Mouse (Mus musculus) brain, embryonic 14.5 days (tissue): Measurements from ENCODE around the gene Brdt. TPM values are rescaled to one million over a fixed set of nuclear protein-coding genes. Genes with fewer than 3 reads are reported as not detected.

Experiments
- DNase-seq: peaks from one replicate; pipeline ENCODE4 v3.0.0-alpha.2; 2011; ENCODE audit warnings: low read depth
- CTCF ChIP-seq: fragments of 200-500 bp; IDR thresholded peaks from 2 replicates; pipeline ENCODE4 v1.5.1; 2012; ENCODE audit warnings: inconsistent platforms, mild to moderate bottlenecking, moderate library complexity, borderline replicate concordance; ENCODE audit not compliant: insufficient read depth, insufficient read length; ENCODE audit errors: extremely low read depth
- POLR2A ChIP-seq: fragments of 200-500 bp; IDR thresholded peaks from 2 replicates; pipeline ENCODE4 v1.6.1; 2012; ENCODE audit warnings: mild to moderate bottlenecking, inconsistent platforms, borderline replicate concordance; ENCODE audit not compliant: poor library complexity, insufficient read depth, insufficient read length, severe bottlenecking; ENCODE audit errors: extremely low read depth
- polyA plus RNA-seq: library from polyadenylated mRNA; depleted of rRNA; stranded (reverse); fragments of >200 nt; gene quantifications from 2 replicates; pipeline ENCODE4 v1.2.3, GENCODE M21; 2012

Gene Brdt
- polyA plus RNA-seq, 1 experiment: 3.6 TPM

GRCm38 (mm10) chr5:107394437-107394836 lies 63.5 kb downstream of the Brdt start:
- TF ChIP-seq CTCF (no peak), POLR2A (no peak)

GRCm38 (mm10) chr5:107402436-107402835 lies 71.5 kb downstream of the Brdt start, which contains the start of gene Ephx4:
Gene Ephx4, plus strand, starts transcription at chr5:107402736.
- TF ChIP-seq POLR2A (no peak), CTCF (no peak)
- no peak for DNase-seq

More at GRCm38 (mm10) chr5:107394437-107394836, 63.5 kb downstream of the Brdt start:
- no peak for DNase-seq

GRCm38 (mm10) chr5:107403011-107403946 lies 72.3 kb downstream of the Brdt start:
- TF ChIP-seq POLR2A (no peak), CTCF (no peak)
- DNase-seq: peak; percentile 29

GRCm38 (mm10) chr5:107403947-107404684 lies 73.2 kb downstream of the Brdt start:
- DNase-seq: peak; percentile 43
- no peak for TF ChIP-seq POLR2A
- TF ChIP-seq CTCF: no peak

- DNase-seq: no peak
- no peak for TF ChIP-seq CTCF
- no peak for TF ChIP-seq POLR2A
Observed at GRCm38 (mm10) chr5:107405361-107405760, 74.4 kb downstream of the Brdt start.

- TF ChIP-seq POLR2A (no peak), CTCF (no peak)
- DNase-seq: no peak
Observed at GRCm38 (mm10) chr5:107410305-107410704, 79.3 kb downstream of the Brdt start.

- no peak for DNase-seq
- TF ChIP-seq POLR2A: no peak
- no peak for TF ChIP-seq CTCF
Observed at GRCm38 (mm10) chr5:107411326-107411725, 80.4 kb downstream of the Brdt start.

GRCm38 (mm10) chr5:107412285-107412684 lies 81.3 kb downstream of the Brdt start:
- TF ChIP-seq POLR2A (no peak), CTCF (no peak)
- no peak for DNase-seq

- no peak for TF ChIP-seq POLR2A
- TF ChIP-seq CTCF: no peak
- DNase-seq: peak; percentile 23
Observed at GRCm38 (mm10) chr5:107415098-107415497, 84.1 kb downstream of the Brdt start.

- DNase-seq: peak; percentile 55
- TF ChIP-seq CTCF (no peak), POLR2A (no peak)
Observed at GRCm38 (mm10) chr5:107421676-107422075, 90.7 kb downstream of the Brdt start.

- TF ChIP-seq CTCF: no peak
- no peak for TF ChIP-seq POLR2A
- no peak for DNase-seq
Observed at GRCm38 (mm10) chr5:107431249-107431648, 100.3 kb downstream of the Brdt start, which contains the start of gene Lpcat2b. Gene Lpcat2b, plus strand, starts transcription at chr5:107431549.
